Mouse (Mus musculus): Measurements from ENCODE around the gene Dyrk3. TPM values are rescaled to one million over a fixed set of nuclear protein-coding genes. Genes with fewer than 3 reads are reported as not detected.
A peak's percentile ranks its signal among the peaks of the same experiment; 100 is the strongest.

The Dyrk3 gene
- polyA plus RNA-seq, 1 experiment from 2014 or later, result 18.7 TPM

DNA sequence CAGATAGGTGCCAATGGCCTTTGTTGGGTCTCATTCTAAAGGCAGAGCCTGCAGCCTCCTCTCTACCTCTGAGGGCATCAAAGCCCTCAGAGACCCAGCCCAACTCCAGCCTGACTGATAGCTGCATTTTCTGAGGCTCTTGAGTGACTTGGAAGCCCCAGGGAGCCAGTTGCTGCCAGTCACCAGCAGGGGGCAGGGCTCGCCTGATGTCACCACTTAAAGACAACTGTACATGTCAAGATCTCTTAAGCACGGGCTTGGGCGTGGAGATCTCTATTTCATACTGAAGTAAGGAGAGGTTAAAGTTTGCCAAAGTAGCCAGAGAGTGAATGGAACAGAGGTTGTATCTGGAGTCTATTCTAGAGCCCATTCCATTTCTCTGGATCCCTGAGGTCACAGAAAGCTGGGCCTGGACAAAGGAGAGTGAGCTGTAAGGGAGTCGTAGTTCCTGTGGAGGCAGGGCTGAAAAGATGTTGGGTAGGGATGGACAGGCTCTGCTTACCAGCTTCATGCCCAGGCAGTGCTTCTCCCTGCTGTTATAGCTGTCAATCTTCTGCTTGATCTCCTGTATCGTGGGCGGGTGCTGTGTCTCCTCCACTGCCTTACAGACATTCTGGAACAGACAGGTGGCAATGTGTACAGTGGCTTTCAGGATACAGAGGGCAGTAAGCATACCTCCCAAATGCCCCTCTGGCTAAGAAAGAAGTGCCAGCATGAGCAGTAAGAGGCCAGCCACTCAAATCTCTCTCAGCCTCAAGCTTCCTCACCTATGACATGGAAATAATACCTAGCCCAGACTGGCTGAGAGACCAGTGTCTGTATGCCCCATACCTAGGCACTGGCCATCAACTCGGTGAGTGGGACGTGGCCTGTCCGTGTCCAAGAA is 43.7 kb upstream of the Dyrk3 start:
- Histone ChIP-seq H3K4me1 (ENCODE audit: control insufficient read depth, insufficient read depth, low read length) (no peaks in the 10 kb centered on the region), H3K9ac (replicated peaks; ENCODE audit: low read length) (no peak overlapping the region), H3K4me2 (ENCODE audit: low read length) (no peak overlapping the region), H3K27ac (replicated peaks; ENCODE audit: low read depth, low read length) (no peak overlapping the region), H3K9me3 (ENCODE audit: control insufficient read depth, low read length) (no peaks in the 10 kb centered on the region), H3K36me3 (ENCODE audit: control insufficient read depth, insufficient read depth, low read length) (peaks cover 30% of the 10 kb centered on the region), H3K27me3 (ENCODE audit: control insufficient read depth, insufficient read depth, low read length) (no peaks in the 10 kb centered on the region), H3K4me3 (replicated peaks; ENCODE audit: low read depth, low read length) (no peak overlapping the region)
- 63% methylated on average over 9 of the region's 9 CpGs for WGBS
- ATAC-seq (ENCODE audit: low FRiP score, low TSS enrichment), result peak; percentile 24; the same call in 1 of the 2 replicates
- peak; percentile 90 for DNase-seq

DNA sequence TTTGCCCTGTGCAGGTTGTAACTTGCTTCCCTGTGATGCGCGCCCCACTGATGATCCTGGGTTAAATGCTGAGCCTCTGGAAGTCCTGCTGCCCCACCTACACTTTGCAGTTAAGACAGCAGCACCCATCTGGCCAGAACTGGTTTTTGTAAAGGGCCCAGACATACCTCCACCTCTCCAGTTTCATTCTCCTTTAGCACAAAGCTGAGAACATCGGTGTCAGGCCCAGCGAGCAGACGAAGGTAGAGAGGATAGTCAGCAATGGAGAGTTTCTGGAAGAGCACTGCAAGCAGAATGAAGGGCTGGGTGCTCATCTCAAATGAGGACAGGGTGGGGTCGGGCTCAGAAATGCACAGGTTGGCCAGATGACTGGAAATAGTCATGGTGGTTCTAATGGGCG is 42.2 kb upstream of the Dyrk3 start:
- Histone ChIP-seq H3K4me2 (ENCODE audit: low read length) (no peak overlapping the region), H3K9ac (replicated peaks; ENCODE audit: low read length) (no peak overlapping the region), H3K27ac (replicated peaks; ENCODE audit: low read depth, low read length) (no peak overlapping the region), H3K9me3 (ENCODE audit: control insufficient read depth, low read length) (no peaks in the 10 kb centered on the region), H3K36me3 (ENCODE audit: control insufficient read depth, insufficient read depth, low read length) (peaks cover 45% of the 10 kb centered on the region), H3K4me1 (ENCODE audit: control insufficient read depth, insufficient read depth, low read length) (no peaks in the 10 kb centered on the region), H3K4me3 (replicated peaks; ENCODE audit: low read depth, low read length) (no peak overlapping the region), H3K27me3 (ENCODE audit: control insufficient read depth, insufficient read depth, low read length) (no peaks in the 10 kb centered on the region)
- ATAC-seq (ENCODE audit: low FRiP score, low TSS enrichment), result no peak
- 97% methylated on average over 7 of the region's 7 CpGs for WGBS
- DNase-seq, result no peak

DNA sequence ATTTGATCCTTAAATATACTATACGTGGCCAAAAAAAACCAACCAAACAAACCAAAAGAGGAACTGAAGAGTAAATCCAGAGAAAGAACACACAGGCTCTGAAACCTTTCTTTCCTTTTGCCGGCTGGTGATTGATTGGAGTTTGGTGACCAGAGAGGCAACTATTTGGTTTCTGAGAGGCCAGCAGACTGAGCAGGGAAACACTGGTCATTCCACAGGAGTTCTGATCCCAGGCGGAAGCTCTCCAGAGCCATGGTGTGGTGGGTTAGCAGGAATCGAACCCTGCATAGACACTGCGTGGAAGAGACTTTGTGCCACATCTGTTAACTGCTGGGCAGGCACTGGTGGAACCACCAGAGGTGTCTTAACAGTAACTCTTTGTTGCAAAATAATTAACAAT is 39.9 kb upstream of the Dyrk3 start:
- WGBS, result 92% methylated on average over 5 of the region's 5 CpGs
- no peak for DNase-seq

DNA sequence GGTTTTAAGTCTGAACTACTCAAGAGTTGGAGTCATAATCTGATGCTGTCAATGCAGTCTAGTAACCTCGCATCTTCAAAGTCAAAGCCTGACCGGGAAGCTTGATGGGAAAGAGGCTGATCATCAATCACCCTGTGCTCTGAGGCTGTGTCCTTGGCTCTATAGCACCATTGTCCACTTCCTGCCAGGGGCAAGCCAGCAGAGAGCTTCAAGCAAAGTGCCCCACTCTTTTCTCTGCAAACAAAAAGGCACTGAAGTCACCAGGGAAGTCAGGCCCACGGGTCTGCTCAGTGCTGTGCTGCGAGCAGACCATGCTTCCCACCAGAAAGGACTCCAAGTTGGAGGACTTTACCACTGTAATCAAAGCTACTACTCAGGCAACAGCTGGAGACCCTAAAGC is 39.1 kb upstream of the Dyrk3 start:
- no peak overlapping the region for H3K27ac ChIP-seq (replicated peaks; ENCODE audit: low read depth, low read length)
- no peak for ATAC-seq (ENCODE audit: low FRiP score, low TSS enrichment)
- H3K36me3 ChIP-seq (ENCODE audit: control insufficient read depth, insufficient read depth, low read length), result peaks cover 75% of the 10 kb centered on the region
- H3K27me3 ChIP-seq (ENCODE audit: control insufficient read depth, insufficient read depth, low read length), result no peaks in the 10 kb centered on the region
- H3K9me3 ChIP-seq (ENCODE audit: control insufficient read depth, low read length), result no peaks in the 10 kb centered on the region
- no peak overlapping the region for H3K4me3 ChIP-seq (replicated peaks; ENCODE audit: low read depth, low read length)
- no peak overlapping the region for H3K4me2 ChIP-seq (ENCODE audit: low read length)
- no peak for DNase-seq
- no peak overlapping the region for H3K9ac ChIP-seq (replicated peaks; ENCODE audit: low read length)
- H3K4me1 ChIP-seq (ENCODE audit: control insufficient read depth, insufficient read depth, low read length), result no peaks in the 10 kb centered on the region
- WGBS, result 92% methylated on average over 4 of the region's 4 CpGs

More for the DNA sequence above, 39.9 kb upstream of the Dyrk3 start:
- ATAC-seq (ENCODE audit: low FRiP score, low TSS enrichment), result no peak
- Histone ChIP-seq H3K4me1 (ENCODE audit: control insufficient read depth, insufficient read depth, low read length) (no peaks in the 10 kb centered on the region), H3K27me3 (ENCODE audit: control insufficient read depth, insufficient read depth, low read length) (no peaks in the 10 kb centered on the region), H3K4me3 (replicated peaks; ENCODE audit: low read depth, low read length) (no peak overlapping the region), H3K4me2 (ENCODE audit: low read length) (no peak overlapping the region), H3K9ac (replicated peaks; ENCODE audit: low read length) (no peak overlapping the region), H3K36me3 (ENCODE audit: control insufficient read depth, insufficient read depth, low read length) (peaks cover 67% of the 10 kb centered on the region), H3K9me3 (ENCODE audit: control insufficient read depth, low read length) (no peaks in the 10 kb centered on the region), H3K27ac (replicated peaks; ENCODE audit: low read depth, low read length) (no peak overlapping the region)

DNA sequence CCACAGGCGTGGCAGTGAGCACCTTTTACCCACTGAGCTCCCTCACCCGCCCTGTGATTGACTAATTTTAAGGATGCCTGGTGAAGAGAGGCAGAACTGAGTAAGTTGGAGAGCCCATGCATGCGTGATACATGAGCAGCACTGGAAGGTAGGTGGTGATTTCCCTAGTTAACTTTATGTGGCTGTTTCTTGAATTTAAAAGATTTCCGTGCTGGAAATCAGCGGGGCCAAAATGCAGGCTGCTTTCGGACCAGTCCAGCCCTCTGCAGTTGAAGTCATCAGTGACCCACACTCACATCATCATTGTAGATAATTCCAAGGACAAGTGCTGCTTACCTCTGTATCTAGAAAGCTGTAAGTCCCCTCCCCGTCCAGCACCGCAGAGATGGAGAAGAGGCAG is 37.7 kb upstream of the Dyrk3 start:
- DNase-seq (no peak), ATAC-seq (ENCODE audit: low FRiP score, low TSS enrichment) (no peak)
- Histone ChIP-seq H3K36me3 (ENCODE audit: control insufficient read depth, insufficient read depth, low read length) (peaks cover 86% of the 10 kb centered on the region), H3K4me2 (ENCODE audit: low read length) (no peak overlapping the region), H3K9me3 (ENCODE audit: control insufficient read depth, low read length) (no peaks in the 10 kb centered on the region), H3K27me3 (ENCODE audit: control insufficient read depth, insufficient read depth, low read length) (no peaks in the 10 kb centered on the region), H3K4me3 (replicated peaks; ENCODE audit: low read depth, low read length) (no peak overlapping the region), H3K4me1 (ENCODE audit: control insufficient read depth, insufficient read depth, low read length) (no peaks in the 10 kb centered on the region), H3K27ac (replicated peaks; ENCODE audit: low read depth, low read length) (no peak overlapping the region), H3K9ac (replicated peaks; ENCODE audit: low read length) (no peak overlapping the region)
- 93% methylated on average over 8 of the region's 8 CpGs for WGBS

DNA sequence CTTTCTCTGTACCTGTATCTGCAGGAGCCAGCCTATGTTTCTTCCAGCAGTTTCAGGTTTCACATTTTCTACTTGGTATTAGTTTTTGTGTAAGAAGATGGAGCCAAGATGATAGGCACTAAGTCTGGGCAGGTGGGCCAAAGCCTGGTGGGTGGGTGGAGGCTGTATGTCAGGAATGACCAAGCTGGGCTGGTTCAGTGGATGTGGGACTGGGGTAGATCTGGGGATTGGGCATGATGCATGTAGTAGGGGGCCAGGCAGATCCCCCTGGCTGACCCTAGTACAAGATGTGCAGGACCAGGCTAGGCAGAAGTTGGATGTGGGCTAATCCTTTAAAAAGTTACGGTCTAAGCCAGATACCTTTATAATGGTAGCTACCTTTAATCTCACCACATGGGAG is 37.0 kb upstream of the Dyrk3 start:
- no peaks in the 10 kb centered on the region for H3K9me3 ChIP-seq (ENCODE audit: control insufficient read depth, low read length)
- no peak overlapping the region for H3K9ac ChIP-seq (replicated peaks; ENCODE audit: low read length)
- no peaks in the 10 kb centered on the region for H3K27me3 ChIP-seq (ENCODE audit: control insufficient read depth, insufficient read depth, low read length)
- peaks cover 90% of the 10 kb centered on the region for H3K36me3 ChIP-seq (ENCODE audit: control insufficient read depth, insufficient read depth, low read length)
- H3K27ac ChIP-seq (replicated peaks; ENCODE audit: low read depth, low read length), result no peak overlapping the region
- H3K4me1 ChIP-seq (ENCODE audit: control insufficient read depth, insufficient read depth, low read length), result no peaks in the 10 kb centered on the region
- no peak overlapping the region for H3K4me2 ChIP-seq (ENCODE audit: low read length)
- DNase-seq, result no peak
- no peak overlapping the region for H3K4me3 ChIP-seq (replicated peaks; ENCODE audit: low read depth, low read length)
- 100% methylated on average over 1 of the region's 1 CpGs for WGBS
- ATAC-seq (ENCODE audit: low FRiP score, low TSS enrichment), result no peak

DNA sequence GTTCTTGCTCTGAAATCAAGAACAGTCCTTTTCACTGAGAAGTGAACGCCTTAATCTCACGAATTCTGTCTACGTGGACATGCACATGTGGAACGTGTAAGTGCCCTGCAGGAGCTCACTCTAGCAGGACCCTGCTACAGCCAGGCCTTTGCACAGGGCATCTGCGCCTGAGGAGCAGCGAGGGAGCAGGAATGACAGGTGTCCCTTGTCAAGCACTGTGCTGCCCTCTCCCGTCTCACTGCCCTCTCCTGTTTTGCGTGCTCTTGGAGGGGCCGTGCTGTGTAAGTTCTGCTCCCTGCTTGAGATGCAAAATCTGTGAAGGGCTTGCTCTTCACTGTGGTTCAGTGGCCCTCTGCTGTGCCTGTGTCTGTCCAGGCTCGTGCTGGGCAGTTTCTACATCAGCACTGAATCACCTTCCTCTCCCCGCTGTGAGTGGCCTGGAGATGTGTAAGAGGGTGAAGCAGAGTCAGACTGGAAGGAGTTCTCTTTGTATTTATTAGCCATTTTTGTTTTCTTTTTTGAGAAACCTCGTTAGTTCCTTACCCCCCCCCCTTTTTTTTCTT is 36.2 kb upstream of the Dyrk3 start:
- DNase-seq, result no peak
- Histone ChIP-seq H3K9ac (replicated peaks; ENCODE audit: low read length) (no peak overlapping the region), H3K4me2 (ENCODE audit: low read length) (no peak overlapping the region), H3K9me3 (ENCODE audit: control insufficient read depth, low read length) (no peaks in the 10 kb centered on the region), H3K27ac (replicated peaks; ENCODE audit: low read depth, low read length) (no peak overlapping the region), H3K4me3 (replicated peaks; ENCODE audit: low read depth, low read length) (no peak overlapping the region), H3K27me3 (ENCODE audit: control insufficient read depth, insufficient read depth, low read length) (no peaks in the 10 kb centered on the region), H3K36me3 (ENCODE audit: control insufficient read depth, insufficient read depth, low read length) (peaks cover 88% of the 10 kb centered on the region), H3K4me1 (ENCODE audit: control insufficient read depth, insufficient read depth, low read length) (no peaks in the 10 kb centered on the region)
- ATAC-seq (ENCODE audit: low FRiP score, low TSS enrichment), result no peak
- 92% methylated on average over 12 of the region's 12 CpGs for WGBS

DNA sequence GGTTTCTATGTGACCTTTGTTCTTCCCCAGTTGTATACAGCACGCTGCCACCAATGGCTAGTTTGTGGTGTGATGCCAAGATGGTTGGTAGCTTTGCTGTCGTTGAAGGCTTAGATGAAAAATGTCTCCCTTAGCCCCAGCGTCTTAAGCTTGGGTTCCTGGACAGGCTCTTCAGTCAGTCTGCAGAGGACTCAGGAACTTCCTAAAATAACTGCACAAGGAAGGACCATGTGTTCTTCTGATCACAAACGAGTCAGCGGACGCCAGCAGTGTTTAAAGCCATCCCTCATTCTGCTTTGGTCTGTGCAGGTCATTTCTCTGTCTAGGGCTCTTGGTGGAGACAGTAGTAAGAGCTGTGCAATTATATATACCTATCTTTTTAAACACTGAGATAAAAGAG is 35.7 kb upstream of the Dyrk3 start:
- Histone ChIP-seq H3K9ac (replicated peaks; ENCODE audit: low read length) (no peak overlapping the region), H3K36me3 (ENCODE audit: control insufficient read depth, insufficient read depth, low read length) (peaks cover 91% of the 10 kb centered on the region), H3K27me3 (ENCODE audit: control insufficient read depth, insufficient read depth, low read length) (no peaks in the 10 kb centered on the region), H3K4me1 (ENCODE audit: control insufficient read depth, insufficient read depth, low read length) (no peaks in the 10 kb centered on the region), H3K27ac (replicated peaks; ENCODE audit: low read depth, low read length) (no peak overlapping the region), H3K4me3 (replicated peaks; ENCODE audit: low read depth, low read length) (no peak overlapping the region), H3K4me2 (ENCODE audit: low read length) (no peak overlapping the region), H3K9me3 (ENCODE audit: control insufficient read depth, low read length) (no peaks in the 10 kb centered on the region)
- ATAC-seq (ENCODE audit: low FRiP score, low TSS enrichment), result no peak
- no peak for DNase-seq
- 83% methylated on average over 6 of the region's 6 CpGs for WGBS

DNA sequence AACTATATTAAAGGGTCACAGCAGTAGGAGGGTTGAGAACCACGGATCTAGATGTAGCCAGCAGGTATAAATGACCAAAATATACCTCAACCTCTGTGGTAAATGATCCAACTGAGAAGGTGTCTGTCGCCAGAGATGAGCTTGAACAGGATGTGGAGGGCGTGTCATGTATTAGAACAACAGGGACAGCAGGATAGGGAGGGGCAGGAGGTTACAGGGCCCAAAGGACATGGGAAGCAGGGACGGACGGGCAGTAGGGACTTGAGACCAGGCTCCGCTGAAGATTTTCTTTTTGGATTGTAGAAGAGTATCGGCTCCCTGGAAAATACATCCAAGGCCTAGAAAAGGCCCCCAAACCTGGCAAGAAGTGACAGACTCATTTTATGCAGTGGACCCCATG is 34.9 kb upstream of the Dyrk3 start:
- WGBS, result 92% methylated on average over 7 of the region's 7 CpGs
- no peak overlapping the region for H3K4me2 ChIP-seq (ENCODE audit: low read length)
- H3K4me3 ChIP-seq (replicated peaks; ENCODE audit: low read depth, low read length), result no peak overlapping the region
- H3K27me3 ChIP-seq (ENCODE audit: control insufficient read depth, insufficient read depth, low read length), result no peaks in the 10 kb centered on the region
- peaks cover 94% of the 10 kb centered on the region for H3K36me3 ChIP-seq (ENCODE audit: control insufficient read depth, insufficient read depth, low read length)
- DNase-seq (no peak), ATAC-seq (ENCODE audit: low FRiP score, low TSS enrichment) (no peak)
- H3K9ac ChIP-seq (replicated peaks; ENCODE audit: low read length), result no peak overlapping the region
- H3K27ac ChIP-seq (replicated peaks; ENCODE audit: low read depth, low read length), result no peak overlapping the region
- H3K9me3 ChIP-seq (ENCODE audit: control insufficient read depth, low read length), result no peaks in the 10 kb centered on the region
- no peaks in the 10 kb centered on the region for H3K4me1 ChIP-seq (ENCODE audit: control insufficient read depth, insufficient read depth, low read length)

All from midbrain, embryonic 14.5 days (tissue).